Mouse (Mus musculus) A20 (cell line): ENCODE results near the gene Adgrf2.

Source experiments
- DNase-seq: peaks from one replicate; pipeline ENCODE4 v3.0.0-alpha.2; 2011; ENCODE audit warnings: low read depth, low spot score

The Adgrf2 gene

DNA sequence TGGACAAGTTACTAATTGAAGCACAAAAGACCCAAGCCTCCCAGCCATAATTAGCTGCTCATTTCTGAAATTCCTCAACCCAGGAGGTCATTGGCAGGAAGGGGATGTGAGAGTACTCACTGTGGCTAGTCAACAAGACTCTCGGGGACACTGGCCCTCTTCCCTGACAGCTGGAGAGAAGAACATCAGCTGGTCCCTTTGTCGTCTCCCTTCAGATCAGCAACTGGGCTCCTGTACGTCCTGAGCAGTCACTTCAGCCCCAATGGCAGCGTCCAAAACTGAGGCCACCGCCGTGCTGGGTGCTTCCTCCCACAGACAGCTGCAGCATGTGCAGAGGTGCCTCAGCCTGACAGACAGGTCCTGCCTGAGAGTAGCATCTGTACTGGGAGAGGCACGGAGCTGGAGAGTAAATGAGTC, at the start of gene Adgrf2:
TSS of gene Adgrf2 (minus strand) at position 379 of the 417 bp plus-strand sequence.
- no peak for DNase-seq

DNA sequence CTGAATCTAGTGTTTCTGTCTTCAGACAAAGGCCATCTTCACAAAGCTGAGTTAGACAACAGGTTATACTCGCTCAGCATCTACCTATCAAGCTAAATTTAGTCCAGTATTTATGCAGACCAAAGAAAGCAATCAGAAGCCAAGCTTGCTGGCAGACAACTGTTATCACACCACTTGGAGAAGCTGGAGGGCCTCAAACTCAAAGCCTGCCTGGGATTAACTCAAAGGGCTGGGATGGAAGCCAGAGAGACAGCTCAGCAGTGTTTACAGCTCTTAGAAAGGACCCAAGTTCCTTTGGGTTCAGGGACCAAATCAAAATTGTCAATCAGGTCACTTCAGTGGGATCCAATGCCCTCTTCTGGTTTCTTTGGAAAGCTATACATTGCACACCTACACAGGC, 48.8 kb upstream of the Adgrf2 start:
- no peak for DNase-seq

DNA sequence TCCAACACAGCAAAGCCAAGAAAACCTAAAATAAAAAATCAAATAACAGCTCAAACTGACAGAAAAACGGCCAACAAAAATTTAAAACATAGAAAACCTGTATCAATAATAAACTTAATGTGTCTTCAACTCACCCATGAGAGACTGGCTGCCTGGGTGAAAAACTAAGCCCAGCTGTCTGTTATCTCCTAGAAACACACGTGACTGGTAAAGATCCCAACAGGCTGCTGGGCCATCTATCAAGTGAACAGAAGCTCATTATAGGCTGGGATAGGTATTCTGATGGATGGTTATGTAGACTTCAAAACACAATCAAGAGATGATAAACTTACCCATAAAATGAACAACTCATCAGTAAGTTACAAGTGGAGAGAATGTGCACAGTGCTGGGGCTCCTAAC, 47.7 kb upstream of the Adgrf2 start:
- no peak for DNase-seq

DNA sequence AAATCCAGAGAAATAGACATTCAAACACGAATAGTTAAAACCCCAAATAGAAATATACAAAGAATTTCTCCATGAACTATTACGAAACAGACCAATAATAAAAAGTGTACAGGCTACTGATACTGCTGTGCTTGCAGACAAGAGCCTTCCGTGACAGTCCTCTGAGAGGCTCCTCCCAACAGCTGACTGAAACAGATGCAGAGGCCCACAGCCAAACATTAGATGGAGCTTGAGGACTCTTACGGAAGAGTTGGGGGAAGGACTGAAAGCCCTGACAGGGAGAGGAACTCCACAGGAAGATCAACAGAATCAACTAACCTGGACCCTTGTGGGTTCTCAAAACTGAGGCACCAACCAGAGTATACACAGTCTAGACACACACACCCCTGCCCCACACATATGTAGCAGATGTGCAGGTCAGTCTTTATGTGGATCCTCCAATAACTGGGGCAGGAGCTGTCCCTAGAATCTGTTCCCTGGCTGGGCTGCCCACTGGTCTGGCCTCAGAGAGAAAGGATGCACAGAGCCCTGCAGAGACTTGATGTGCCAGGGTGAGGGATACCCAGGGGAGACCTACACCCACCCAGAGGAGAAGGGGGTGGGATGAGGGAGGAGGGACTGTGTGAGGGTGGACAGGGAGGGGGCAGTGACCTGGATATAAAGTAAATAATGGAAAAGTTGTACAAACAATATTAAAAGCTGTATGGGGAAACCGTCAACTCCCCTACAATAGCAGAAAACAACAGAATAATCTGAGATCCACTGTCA, 46.9 kb upstream of the Adgrf2 start:
- no peak for DNase-seq

DNA sequence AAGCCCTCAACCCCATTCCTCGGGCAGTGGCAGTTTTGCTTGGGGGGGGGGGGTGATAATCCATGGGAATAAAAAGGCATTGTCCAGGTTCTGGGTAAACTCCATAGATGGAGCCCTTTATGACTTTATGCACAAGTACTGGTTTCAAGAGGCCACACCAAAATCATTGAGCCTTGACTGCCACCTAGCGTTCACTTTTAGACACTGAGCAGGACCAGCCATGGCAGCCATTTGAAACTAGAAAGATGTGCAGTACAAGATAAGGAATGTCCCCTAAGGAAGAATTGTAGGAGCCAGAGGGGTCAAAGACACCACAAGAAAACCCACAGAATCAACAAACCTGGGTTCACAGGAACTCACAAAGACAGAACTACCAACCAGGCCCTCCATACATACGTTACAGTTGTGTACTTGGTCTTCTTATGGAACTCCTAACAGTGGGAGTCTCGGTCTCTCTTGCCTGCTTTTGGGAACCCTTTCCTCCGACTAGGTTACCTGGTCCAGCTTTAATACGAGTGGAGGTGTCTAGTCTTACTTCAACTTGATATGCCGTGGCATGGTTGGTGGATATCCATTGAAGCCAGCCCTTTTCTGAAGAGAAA, 40.3 kb upstream of the Adgrf2 start:
- peak; percentile 75 for DNase-seq

DNA sequence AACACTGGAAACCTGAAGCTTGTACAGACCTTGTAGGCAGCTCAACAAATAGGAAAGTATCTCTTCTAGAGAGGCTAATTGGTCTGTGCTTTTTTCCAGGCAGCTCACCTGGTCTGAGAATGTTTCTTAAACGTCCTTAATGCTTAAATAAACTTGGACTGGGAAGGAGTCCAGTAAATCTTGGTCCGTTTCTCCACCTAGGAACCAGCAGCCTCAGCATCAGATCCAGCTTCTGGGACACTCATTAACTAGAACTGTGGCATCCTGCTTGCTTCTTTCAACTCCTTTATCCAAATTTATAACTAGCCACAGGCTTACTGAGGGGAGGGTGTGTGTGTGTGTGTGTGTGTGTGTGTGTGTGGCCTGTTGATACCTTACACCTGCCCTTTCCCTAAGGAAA, 11.8 kb upstream of the Adgrf2 start:
- DNase-seq = no peak

DNA sequence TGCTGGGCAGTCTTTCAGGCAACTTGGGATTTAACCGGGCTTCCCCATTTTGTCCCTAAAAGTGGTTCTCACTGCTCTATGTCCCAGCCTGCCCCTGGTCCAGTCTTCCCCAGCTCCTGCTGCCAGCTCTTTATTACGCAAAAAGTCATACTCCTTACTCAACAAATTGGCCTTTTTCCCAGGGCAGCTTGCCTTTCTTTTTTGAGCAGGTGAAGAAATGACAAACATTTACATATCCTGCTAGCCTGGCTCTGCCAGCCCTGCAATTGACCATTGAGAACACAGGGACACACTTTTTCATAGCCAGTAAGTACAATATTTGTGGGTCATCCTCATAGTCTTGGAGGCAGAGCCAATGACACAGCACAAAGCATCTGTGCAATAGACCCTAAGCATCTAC, 10.2 kb upstream of the Adgrf2 start:
- no peak for DNase-seq

DNA sequence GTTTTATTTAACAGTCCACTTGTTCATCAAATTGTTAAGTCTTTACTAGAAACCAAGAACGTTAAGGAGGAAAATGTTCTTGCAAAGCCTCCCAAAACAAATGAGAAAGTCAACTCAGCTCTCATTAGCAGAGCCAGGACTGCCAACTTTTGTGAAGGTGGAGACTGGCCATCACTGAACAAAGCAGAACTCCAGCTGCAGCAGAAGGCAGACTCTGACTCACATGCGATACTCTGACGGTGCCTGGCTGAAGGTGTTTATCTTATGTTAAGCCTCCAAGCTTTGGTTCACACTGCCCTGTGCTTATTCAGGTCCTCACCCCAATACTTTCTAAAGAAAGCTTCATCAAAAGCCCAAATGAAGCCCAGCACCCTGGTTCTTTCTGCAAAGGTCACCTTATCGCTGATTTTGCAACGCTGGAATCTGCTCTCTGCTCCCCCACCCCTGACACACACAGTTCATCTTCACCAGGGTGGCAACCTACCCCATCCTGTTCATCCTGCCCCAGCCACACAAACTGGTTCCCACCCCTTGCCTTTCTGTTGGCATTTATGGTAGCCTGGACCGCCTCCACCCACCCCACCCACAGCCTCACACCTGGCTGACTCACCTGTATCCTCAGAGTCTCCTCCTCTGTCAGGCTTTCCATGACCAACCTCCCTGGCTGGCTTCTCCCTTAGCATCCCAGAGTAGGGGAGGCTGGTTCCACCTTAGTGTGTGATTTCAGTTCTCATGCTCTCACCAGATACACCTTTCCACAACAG, 3.9 kb upstream of the Adgrf2 start:
- no peak for DNase-seq

DNA sequence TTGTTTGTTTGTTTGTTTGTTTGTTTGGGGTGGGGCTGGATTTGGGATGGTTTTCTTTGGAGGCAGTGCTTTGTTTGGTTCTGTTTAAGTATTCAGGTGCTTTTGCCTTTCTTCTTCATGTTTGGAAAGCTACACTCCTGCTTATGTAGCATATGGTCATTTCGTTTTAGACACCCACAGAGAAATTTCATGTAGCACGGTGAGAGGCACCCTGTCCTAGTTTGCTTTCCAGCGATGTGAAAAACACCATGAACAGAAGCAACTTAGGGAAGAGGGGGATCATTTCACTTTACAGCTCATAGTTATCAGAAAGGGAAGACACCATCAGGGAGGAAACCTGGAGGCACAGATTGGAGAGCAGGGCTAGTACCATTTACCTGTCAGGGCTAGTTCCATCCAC, 844 bp upstream of the Adgrf2 start:
- DNase-seq = no peak

DNA sequence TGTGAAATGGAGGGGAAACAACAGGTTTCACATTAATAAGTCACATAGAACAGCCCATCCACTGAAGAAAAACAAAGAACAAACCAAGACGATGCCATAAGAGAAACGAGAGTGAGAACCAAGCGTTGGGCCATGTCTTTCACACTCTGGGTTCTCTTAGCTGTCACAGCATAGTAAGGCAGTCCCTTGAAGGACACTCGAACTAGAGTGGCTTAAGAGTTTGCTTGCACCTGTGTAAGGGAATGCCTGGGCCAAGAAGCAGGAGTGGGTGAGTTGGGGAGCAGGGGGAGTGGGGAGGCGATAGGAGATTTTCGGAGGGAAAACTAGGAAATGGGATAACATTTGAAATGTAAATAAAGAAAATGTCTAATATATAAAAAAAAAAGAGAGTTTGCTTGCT, 3.2 kb downstream of the Adgrf2 start:
- DNase-seq = no peak

DNA sequence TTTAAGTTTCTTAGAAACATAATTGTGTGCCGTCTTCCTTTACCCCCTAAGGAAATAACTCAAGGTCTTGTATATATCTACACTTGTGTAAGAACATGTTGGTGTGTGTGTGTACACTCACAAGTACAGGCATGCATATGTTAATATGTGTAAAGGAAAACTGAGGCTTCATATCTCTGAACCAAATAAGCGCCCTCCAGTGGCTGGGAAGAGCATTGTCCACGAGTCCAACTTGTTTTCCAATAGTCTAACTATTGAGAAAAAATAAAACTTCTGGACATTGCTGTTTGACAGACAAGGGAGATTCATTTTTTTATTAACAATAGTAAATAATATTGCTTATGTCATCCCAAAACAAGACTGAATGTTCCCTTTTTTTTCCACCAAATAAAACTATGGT, 24.8 kb downstream of the Adgrf2 start:
- peak; percentile 36 for DNase-seq

DNA sequence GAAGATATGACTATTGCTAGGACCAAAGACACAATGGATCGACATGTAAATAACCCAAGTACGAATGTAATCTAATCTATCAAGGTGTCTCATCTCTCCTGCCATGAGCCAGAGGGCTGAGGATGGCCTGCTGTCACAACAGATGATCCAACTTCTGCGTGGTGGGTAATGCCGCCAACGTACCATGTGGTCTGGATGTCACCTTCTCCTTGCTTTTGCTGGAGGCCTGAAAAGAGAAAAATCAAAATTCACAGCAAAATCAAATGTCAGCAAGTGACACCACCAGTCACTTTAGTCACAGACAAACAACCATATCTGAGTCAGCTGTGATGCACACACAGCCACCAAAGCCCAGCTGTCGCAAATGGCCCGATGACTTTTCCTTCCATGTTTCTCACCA, 27.0 kb downstream of the Adgrf2 start:
- no peak for DNase-seq

DNA sequence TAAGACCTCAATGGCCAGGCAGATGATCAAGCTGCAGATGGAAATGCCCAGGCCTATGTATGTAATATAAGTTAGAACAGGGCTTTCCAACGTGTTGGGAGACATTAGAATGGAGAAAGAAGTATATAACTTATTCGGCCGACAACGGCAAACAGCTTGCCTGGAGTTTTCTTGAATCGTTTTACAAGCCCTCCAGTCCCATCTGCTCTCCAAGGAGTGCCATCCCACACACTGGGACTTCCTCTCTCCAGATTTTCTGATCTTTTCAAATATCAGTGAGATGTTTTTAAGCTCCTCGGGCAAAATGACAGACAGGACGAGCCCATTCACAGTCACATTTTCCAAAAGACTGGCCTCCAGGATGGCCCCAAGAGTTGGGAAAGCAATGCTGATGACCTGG, 31.3 kb downstream of the Adgrf2 start:
- no peak for DNase-seq

DNA sequence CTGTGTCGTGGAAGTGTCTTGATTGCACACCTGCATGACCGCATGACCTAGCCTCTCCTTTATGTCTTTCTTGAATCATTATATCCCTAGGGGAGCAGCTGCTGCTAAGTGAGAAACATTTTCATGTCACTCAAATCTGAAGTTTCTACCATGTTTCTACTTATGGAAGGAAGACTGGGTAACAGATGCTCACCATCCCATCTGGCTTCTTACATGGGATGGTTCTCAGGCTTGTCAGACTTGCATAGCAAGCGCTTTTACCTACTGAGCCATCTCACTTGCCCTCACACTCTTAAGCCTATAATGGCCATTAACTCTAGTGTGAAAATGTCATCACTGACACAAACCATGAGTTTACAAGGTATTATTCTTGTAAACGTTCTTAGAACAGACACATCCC, 36.4 kb downstream of the Adgrf2 start:
- no peak for DNase-seq

DNA sequence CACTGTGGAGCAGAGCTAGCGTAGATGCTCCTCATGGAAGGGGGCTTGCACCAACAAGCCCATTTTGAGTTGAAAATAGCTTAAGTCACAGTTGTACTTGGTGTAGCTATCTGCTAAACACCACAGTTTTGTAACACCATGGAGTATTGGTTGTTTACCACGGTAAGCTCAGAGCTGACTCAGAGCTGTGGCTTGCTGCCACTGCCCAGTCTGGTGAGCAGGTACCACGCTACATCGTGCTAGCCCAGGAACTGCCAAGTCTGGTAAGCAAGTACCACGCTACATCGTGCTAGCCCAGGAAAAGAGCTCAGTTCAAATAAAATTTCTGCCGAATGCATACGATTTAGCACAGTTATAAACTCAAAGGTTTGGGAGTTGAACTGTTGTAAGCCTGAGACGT, 39.8 kb downstream of the Adgrf2 start:
- DNase-seq = no peak

DNA sequence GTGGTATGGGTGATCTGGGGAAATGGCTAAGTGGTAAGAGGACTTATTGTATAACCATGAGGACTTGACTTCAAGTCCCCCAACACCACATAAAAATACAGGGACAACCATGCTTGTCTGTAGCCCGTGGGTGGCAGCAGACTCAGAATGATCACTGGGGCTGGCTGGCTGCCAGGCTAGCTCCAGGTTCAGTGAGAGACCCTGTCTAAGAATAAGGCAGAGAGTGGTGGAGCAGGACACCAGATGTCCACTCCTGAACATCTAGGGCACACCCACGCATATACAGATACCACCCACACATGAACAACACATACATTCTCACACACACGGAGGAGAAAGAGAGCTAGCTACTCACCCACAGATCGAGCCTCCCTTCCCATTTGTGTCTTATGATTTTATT, 47.2 kb downstream of the Adgrf2 start:
- DNase-seq = peak; percentile 31

DNA sequence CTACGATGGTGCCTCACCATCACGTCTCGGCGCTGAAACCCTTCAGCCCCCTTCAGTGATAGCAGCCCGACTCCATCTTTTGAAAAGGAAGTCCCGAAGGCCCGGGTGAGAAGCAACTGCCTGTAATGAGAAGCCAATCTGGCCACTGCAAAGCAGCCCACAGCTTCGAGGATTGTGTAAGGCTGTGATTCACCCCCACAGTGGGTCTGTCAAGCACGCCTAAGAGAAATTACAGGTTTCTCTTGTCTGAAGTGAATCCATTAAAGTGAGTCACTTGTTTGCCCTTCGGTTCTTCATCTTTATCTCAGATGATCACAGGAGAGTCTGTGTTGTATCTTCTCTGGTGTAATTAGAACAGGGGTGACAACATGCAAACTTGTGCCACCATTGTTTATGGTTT, 49.8 kb downstream of the Adgrf2 start, which contains the start of gene Adgrf4:
TSS of gene Adgrf4 (minus strand) at position 149 of the 400 bp plus-strand sequence.
- DNase-seq = no peak

DNA sequence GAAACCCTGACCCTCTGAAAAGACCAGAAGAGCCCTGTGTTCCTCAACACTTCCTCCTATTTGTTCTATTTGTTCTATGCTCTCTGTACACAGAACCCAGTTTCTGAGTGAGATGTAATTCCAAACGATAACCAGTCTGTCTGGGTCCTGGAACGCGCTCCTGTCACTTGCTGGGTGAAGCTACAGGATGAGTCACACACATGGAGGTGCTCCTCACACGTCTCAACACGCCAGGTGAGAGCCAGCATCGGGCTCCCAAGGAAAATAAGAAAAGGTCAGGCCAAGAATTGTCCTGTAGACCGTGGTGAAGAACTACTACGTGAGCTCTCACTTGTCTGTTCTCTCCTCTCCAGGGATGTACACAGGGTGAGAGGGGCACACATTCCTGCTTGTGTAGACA, 51.4 kb downstream of the Adgrf2 start:
- DNase-seq = no peak
